Mouse (Mus musculus) stomach, embryonic 16.5 days (tissue): ENCODE measurements around the gene Nyap1. TPM values are rescaled to one million over a fixed set of nuclear protein-coding genes. Genes with fewer than 3 reads are reported as not detected.

ENCODE experiments used
- ATAC-seq: fragments of 200-750 bp; cut with Nextera tagmentation; 2 replicates; pipeline ENCODE4 v1.8.0; 2017; ENCODE audit warnings: moderate number of reproducible peaks, moderate TSS enrichment; ENCODE audit not compliant: insufficient read depth, low FRiP score
- H3K27ac ChIP-seq: fragments of 300-500 bp; sonication (generic); 2 replicates; pipeline ENCODE4 v1.5.1; 2014; ENCODE audit warnings: low read length
- H3K27me3 ChIP-seq: fragments of 300-500 bp; sonication (generic); 2 replicates; pipeline ENCODE4 v1.6.1; 2014; ENCODE audit warnings: low read length, control low read depth, mixed read lengths; ENCODE audit not compliant: control insufficient read depth, insufficient read depth
- H3K36me3 ChIP-seq: fragments of 300-500 bp; sonication (generic); 2 replicates; pipeline ENCODE4 v1.6.1; 2014; ENCODE audit warnings: low read length; ENCODE audit not compliant: control insufficient read depth, insufficient read depth
- H3K4me1 ChIP-seq: fragments of 300-500 bp; sonication (generic); 2 replicates; pipeline ENCODE4 v1.6.1; 2014; ENCODE audit warnings: low read length, control low read depth, mixed read lengths; ENCODE audit not compliant: control insufficient read depth, insufficient read depth
- H3K4me2 ChIP-seq: fragments of 300-500 bp; sonication (generic); 2 replicates; pipeline ENCODE4 v1.6.1; 2014; ENCODE audit warnings: low read depth, low read length, mixed read lengths
- H3K4me3 ChIP-seq: fragments of 300-500 bp; sonication (generic); replicated peaks from 2 replicates; pipeline ENCODE4 v1.5.1; 2014; ENCODE audit warnings: mild to moderate bottlenecking, low read length
- H3K9ac ChIP-seq: fragments of 300-500 bp; sonication (generic); 2 replicates; pipeline ENCODE4 v1.6.1; 2014; ENCODE audit warnings: low read length
- H3K9me3 ChIP-seq: fragments of 300-500 bp; sonication (generic); replicated peaks from 2 replicates; pipeline ENCODE4 v1.6.1; 2016; ENCODE audit warnings: low read length, control low read depth; ENCODE audit not compliant: control insufficient read depth
- WGBS: fragments of 180-500 bp; shearing (Covaris S2); extraction: QIAGEN DNeasy Blood & Tissue Kit; methylation state at CpG from one replicate; pipeline ENCODE4 v1.1.7; 2014; 5-methylcytosine and 5-hydroxymethylcytosine counted together
- polyA plus RNA-seq: library from polyadenylated mRNA; unstranded; fragments of >200 nt; fragmentation: Nextera tagmentation; extraction: Ambion mirVana; gene quantifications from 2 replicates; pipeline ENCODE4 v1.2.1, GENCODE M21; 2015

Gene Nyap1
- polyA plus RNA-seq, 1 experiment from 2014 or later = 2.7 TPM

DNA sequence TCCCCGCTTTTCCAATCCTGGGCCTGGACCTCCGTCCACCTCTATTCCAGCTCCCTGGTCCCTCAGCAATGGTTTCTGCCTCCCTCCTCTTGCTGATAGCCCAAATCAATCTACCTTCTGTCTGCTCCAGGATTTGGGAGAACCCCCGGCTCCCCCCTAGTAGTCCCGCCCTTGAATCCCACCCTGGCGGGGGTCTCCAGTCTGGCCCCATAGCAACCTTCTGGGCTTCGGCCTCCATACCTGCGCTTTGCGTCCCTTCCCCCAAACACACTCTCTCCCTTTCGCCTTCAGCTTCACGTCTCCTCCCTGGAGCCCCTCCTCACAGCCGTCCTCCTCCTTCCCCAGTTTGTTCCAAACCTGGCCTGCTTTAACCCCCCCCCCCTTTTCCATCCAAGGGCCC, 901 bp downstream of the Nyap1 start:
- Histone ChIP-seq H3K4me1 (peaks cover 9% of the 10 kb centered on the region; the same call in 1 of the 2 replicates), H3K27me3 (no peaks in the 10 kb centered on the region), H3K27ac (peak overlapping the region; percentile 86), H3K9ac (peak overlapping the region; percentile 82), H3K4me3 (peak overlapping the region; percentile 69), H3K36me3 (no peaks in the 10 kb centered on the region), H3K4me2 (peak overlapping the region; percentile 79), H3K9me3 (no peaks in the 10 kb centered on the region)
- WGBS = 17% methylated on average over 11 of the region's 11 CpGs
- ATAC-seq = 0 out of 2 replicates have a peak, but pooled peaks have one; percentile 11

- Histone ChIP-seq H3K9ac (no peak overlapping the region), H3K4me3 (peak overlapping the region; percentile 69; the same call in 1 of the 2 replicates), H3K36me3 (no peaks in the 10 kb centered on the region), H3K9me3 (no peaks in the 10 kb centered on the region), H3K4me1 (peaks cover 11% of the 10 kb centered on the region), H3K27me3 (no peaks in the 10 kb centered on the region), H3K27ac (peak overlapping the region; percentile 21; the same call in 1 of the 2 replicates), H3K4me2 (peak overlapping the region; percentile 79)
- WGBS = 54% methylated on average over 9 of the region's 9 CpGs
- no peak for ATAC-seq
Observed at GRCm38 (mm10) chr5:137739471-137739870, 1.9 kb downstream of the Nyap1 start.

GRCm38 (mm10) chr5:137738516-137738915, 2.9 kb downstream of the Nyap1 start:
- Histone ChIP-seq H3K27ac (no peak overlapping the region), H3K4me3 (no peak overlapping the region), H3K36me3 (no peaks in the 10 kb centered on the region; the same call in 1 of the 2 replicates), H3K9ac (peak overlapping the region; percentile 21; the same call in 1 of the 2 replicates), H3K9me3 (no peaks in the 10 kb centered on the region), H3K4me1 (peaks cover 16% of the 10 kb centered on the region), H3K4me2 (peak overlapping the region; percentile 15; the same call in 1 of the 2 replicates), H3K27me3 (no peaks in the 10 kb centered on the region)
- 51% methylated on average over 5 of the region's 5 CpGs for WGBS
- no peak for ATAC-seq

GRCm38 (mm10) chr5:137737400-137737940, 3.9 kb downstream of the Nyap1 start:
- ATAC-seq = no peak
- no peaks in the 10 kb centered on the region for H3K27me3 ChIP-seq
- WGBS = 79% methylated on average over 6 of the region's 6 CpGs
- H3K9me3 ChIP-seq = no peaks in the 10 kb centered on the region
- H3K4me1 ChIP-seq = peaks cover 16% of the 10 kb centered on the region
- no peak overlapping the region for H3K4me2 ChIP-seq
- H3K4me3 ChIP-seq = no peak overlapping the region
- no peak overlapping the region for H3K27ac ChIP-seq
- H3K36me3 ChIP-seq = no peaks in the 10 kb centered on the region; the same call in 1 of the 2 replicates
- H3K9ac ChIP-seq = no peak overlapping the region

DNA sequence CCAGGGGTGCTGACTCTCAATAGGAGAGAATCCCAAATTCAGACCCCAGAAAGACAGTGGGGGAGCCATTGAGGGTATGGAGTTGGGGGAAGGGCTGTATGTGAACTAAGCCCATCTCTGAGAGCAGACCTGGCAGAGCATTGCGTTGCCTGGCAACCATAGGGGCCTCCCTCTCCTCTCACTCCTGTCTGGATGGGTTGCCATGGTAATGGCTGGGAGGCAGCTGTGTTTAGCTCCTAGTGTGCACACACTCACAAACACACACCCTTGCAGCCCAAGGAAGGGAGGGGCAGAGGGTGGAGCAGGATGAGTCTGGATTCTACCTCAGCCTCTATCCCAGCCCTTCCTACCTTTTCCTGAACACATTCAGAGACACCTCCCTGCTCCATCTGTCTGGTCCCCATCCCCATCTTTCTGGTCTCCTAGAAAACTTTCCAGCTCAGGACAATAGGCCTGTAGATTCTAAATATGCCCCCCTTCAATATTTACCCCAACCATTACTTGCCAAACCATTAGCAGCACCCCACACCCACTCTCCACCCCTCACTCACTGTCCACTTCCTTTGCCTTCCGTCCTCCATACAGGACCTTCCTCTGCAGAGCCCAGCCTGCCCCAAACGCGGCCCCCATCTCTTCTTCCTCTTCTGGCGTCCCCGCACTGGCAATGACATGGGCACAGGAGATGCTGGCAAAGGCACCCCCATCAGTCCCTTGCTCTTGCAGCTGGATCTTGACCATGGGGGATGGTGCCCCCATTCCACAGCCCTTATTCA, 6.9 kb downstream of the Nyap1 start:
- peak; percentile 44; the same call in 1 of the 2 replicates for ATAC-seq
- 62% methylated on average over 6 of the region's 6 CpGs for WGBS
- no peak overlapping the region for H3K27ac ChIP-seq
- no peaks in the 10 kb centered on the region; the same call in 1 of the 2 replicates for H3K36me3 ChIP-seq
- H3K27me3 ChIP-seq = no peaks in the 10 kb centered on the region
- no peak overlapping the region for H3K4me3 ChIP-seq
- H3K9me3 ChIP-seq = no peaks in the 10 kb centered on the region
- H3K4me1 ChIP-seq = peaks cover 7% of the 10 kb centered on the region; the same call in 1 of the 2 replicates
- H3K4me2 ChIP-seq = no peak overlapping the region
- H3K9ac ChIP-seq = no peak overlapping the region; the same call in 1 of the 2 replicates

DNA sequence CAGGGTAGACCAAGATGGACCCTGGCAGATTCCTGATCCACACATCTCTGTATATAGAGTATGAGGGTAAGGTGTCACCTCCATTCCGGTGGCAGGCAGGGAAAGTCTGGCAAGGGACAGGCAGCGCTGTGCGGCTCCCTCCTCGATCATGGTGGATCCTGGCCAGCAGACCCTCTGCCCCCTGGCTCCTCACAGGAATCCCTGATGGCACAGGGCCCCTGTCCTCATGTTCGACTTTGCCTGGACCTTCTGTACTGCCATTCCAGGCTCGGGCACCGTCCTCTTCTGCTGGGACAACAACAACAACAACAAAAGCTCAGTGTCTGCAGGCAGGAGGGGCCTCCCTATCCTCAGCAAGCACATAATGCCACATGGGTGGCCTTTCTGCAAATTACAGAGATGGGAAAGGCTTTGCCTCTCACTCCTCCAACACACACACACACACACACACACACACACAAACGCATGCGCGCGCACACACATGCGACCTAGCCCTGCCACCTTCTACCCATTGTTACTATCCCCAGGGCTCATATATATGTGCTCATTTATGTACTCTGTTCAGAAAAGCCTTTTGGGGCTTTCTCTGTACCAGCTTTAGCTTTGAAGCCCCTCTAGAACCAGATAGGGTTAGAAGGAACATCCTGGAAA, 7.6 kb downstream of the Nyap1 start:
- H3K4me3 ChIP-seq = no peak overlapping the region
- no peak for ATAC-seq

GRCm38 (mm10) chr5:137726767-137727166, 14.6 kb downstream of the Nyap1 start:
- ATAC-seq = no peak
- Histone ChIP-seq H3K4me2 (no peak overlapping the region), H3K27me3 (no peaks in the 10 kb centered on the region), H3K4me1 (no peaks in the 10 kb centered on the region), H3K27ac (no peak overlapping the region), H3K9me3 (no peaks in the 10 kb centered on the region), H3K36me3 (no peaks in the 10 kb centered on the region), H3K9ac (no peak overlapping the region), H3K4me3 (no peak overlapping the region)
- 60% methylated on average over 6 of the region's 6 CpGs for WGBS

More for the DNA sequence above, 7.6 kb downstream of the Nyap1 start:
- Histone ChIP-seq H3K36me3 (no peaks in the 10 kb centered on the region; the same call in 1 of the 2 replicates), H3K9ac (no peak overlapping the region; the same call in 1 of the 2 replicates), H3K9me3 (no peaks in the 10 kb centered on the region), H3K27ac (no peak overlapping the region), H3K4me1 (peaks cover 7% of the 10 kb centered on the region; the same call in 1 of the 2 replicates), H3K4me2 (no peak overlapping the region), H3K27me3 (no peaks in the 10 kb centered on the region)
- 85% methylated on average over 12 of the region's 12 CpGs for WGBS

DNA sequence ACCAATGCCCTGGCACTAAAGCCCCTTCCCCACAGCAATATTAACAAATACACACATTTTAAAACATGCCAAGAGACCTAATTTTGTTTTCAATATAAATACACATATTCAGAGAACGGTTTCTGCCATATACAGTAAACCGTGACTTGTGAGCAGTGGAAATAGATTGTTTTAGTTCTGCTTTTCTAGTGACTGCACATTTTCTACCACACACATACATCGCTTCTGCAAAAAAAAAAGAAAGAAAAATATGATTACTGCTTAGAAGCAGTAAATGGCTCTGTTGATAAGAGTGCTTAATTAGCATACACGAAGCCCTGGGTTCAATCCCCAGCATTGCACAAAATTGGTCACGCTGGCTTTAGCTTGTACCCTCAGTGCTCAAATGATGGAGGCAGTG, 17.6 kb downstream of the Nyap1 start:
- Histone ChIP-seq H3K4me3 (no peak overlapping the region), H3K4me1 (no peaks in the 10 kb centered on the region), H3K27me3 (no peaks in the 10 kb centered on the region), H3K27ac (no peak overlapping the region), H3K36me3 (no peaks in the 10 kb centered on the region), H3K9me3 (no peaks in the 10 kb centered on the region), H3K9ac (no peak overlapping the region), H3K4me2 (no peak overlapping the region)
- ATAC-seq = no peak
- WGBS = 76% methylated on average over 5 of the region's 5 CpGs
